Mouse (Mus musculus) adrenal gland, adult (tissue): ENCODE results near the gene Cxcl12.

Experiments used
- DNase-seq, 2 experiments: peaks; one replicate each; pipeline ENCODE4 v3.0.0; 2022 to 2023; ENCODE audit warnings: low spot score in 1 of 2; ENCODE audit not compliant: inconsistent age in 2 of 2

Gene Cxcl12

GRCm38 (mm10) chr6:117219911-117220481, 51.7 kb downstream of the Cxcl12 start:
- no peak for DNase-seq

GRCm38 (mm10) chr6:117220831-117221345, 52.6 kb downstream of the Cxcl12 start:
- DNase-seq = no peak
